Mouse (Mus musculus) large intestine, adult 2 months (tissue): ENCODE measurements at regions not wholly inside any gene's neighbourhood (a gene's known extent, or its start where the extent isn't known, plus 50 kb on each side); places are given as distances from the start of the nearest gene placed in this dataset.

ENCODE experiments used
- DNase-seq: peaks from one replicate; pipeline ENCODE4 v3.0.0-alpha.2; 2012; ENCODE audit warnings: low read depth, low spot score
- WGBS: fragments of 180-500 bp; shearing (Covaris S2); methylation state at CpG from one replicate; pipeline ENCODE4 v1.1.7; 2018; 5-methylcytosine and 5-hydroxymethylcytosine counted together

GRCm38 (mm10) chr4:150800774-150801173 lies 52.9 kb upstream of the Errfi1 start:
- 87% methylated on average over 8 of the region's 8 CpGs for WGBS
- DNase-seq, result no peak

- DNase-seq, result no peak
- WGBS, result 4% methylated on average over 22 of the region's 22 CpGs
Observed at GRCm38 (mm10) chr4:150799550-150800398, 53.9 kb upstream of the Errfi1 start.

- DNase-seq, result no peak
- 6% methylated on average over 13 of the region's 13 CpGs for WGBS
Observed at GRCm38 (mm10) chr4:150798783-150799530, 54.8 kb upstream of the Errfi1 start.

GRCm38 (mm10) chr4:150798281-150798680 lies 55.4 kb upstream of the Errfi1 start:
- no peak for DNase-seq
- 43% methylated on average over 8 of the region's 8 CpGs for WGBS

GRCm38 (mm10) chr4:150797057-150797456 lies 56.7 kb upstream of the Errfi1 start:
- no peak for DNase-seq
- WGBS, result 84% methylated on average over 3 of the region's 3 CpGs

GRCm38 (mm10) chr4:150794878-150795277 lies 58.8 kb upstream of the Errfi1 start:
- 28% methylated on average over 5 of the region's 5 CpGs for WGBS
- no peak for DNase-seq

GRCm38 (mm10) chr4:150794257-150794794 lies 59.4 kb upstream of the Errfi1 start:
- no peak for DNase-seq
- WGBS, result 67% methylated on average over 9 of the region's 9 CpGs

- DNase-seq, result no peak
- WGBS, result 92% methylated on average over 12 of the region's 12 CpGs
Observed at GRCm38 (mm10) chr4:150793146-150793545, 60.6 kb upstream of the Errfi1 start.

GRCm38 (mm10) chr4:150789166-150789565 lies 64.6 kb upstream of the Errfi1 start:
- no peak for DNase-seq
- 20% methylated on average over 7 of the region's 7 CpGs for WGBS

- DNase-seq, result no peak
- 53% methylated on average over 6 of the region's 6 CpGs for WGBS
Observed at GRCm38 (mm10) chr4:150787113-150787512, 66.6 kb upstream of the Errfi1 start.

- no peak for DNase-seq
- 90% methylated on average over 3 of the region's 3 CpGs for WGBS
Observed at GRCm38 (mm10) chr4:150786651-150787050, 67.1 kb upstream of the Errfi1 start.

- no peak for DNase-seq
- whole genome bisulfite sequencing, result 54% methylated on average over 14 of the region's 14 CpGs
Observed at GRCm38 (mm10) chr4:150784491-150785451, 68.9 kb upstream of the Errfi1 start.

- no peak for DNase-seq
- WGBS, result 34% methylated on average over 3 of the region's 3 CpGs
Observed at GRCm38 (mm10) chr4:150781304-150781703, 72.4 kb upstream of the Errfi1 start.

GRCm38 (mm10) chr4:150779340-150779739 lies 74.4 kb upstream of the Errfi1 start:
- DNase-seq, result no peak
- WGBS, result 97% methylated on average over 5 of the region's 5 CpGs

GRCm38 (mm10) chr4:150778683-150779082 lies 75.0 kb upstream of the Errfi1 start:
- WGBS, result 76% methylated on average over 8 of the region's 8 CpGs
- no peak for DNase-seq

- WGBS, result 77% methylated on average over 24 of the region's 24 CpGs
- no peak for DNase-seq
Observed at GRCm38 (mm10) chr4:150775695-150776521, 77.8 kb upstream of the Errfi1 start.

GRCm38 (mm10) chr4:150775281-150775680 lies 78.4 kb upstream of the Errfi1 start:
- no peak for DNase-seq
- 95% methylated on average over 8 of the region's 8 CpGs for WGBS

GRCm38 (mm10) chr4:150774289-150774914 lies 79.3 kb upstream of the Errfi1 start:
- DNase-seq, result no peak
- WGBS, result 85% methylated on average over 7 of the region's 7 CpGs
